ENCODE assay signal across 2 mouse cellular contexts in the genomic region with DNA sequence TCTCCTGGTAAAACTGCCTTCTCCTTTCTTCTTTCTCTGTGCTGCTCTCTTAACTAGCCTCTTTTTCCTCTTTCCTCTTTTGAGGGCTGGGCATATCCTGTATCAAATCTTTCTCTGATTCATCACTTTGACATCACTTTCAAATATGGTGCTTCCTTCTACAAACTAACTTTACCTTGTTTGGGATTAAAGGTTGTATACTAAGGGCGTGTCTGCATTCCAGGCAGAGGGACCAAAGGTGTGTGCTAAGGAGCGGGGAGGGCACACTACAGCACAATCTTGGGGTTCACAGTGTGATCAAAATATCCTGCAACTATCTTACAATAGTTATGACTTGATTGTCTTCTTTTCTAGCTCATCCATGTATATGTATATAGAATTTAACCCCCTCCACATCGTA.
TF ChIP-seq lines count a peak whose summit lies in the region.

No protein-coding gene starts in this region.

TF ChIP-seq in CH12.LX, 34 proteins besides CTCF, POLR2A, EP300 and RAD21 (continued from another document):
- no peak for TF ChIP-seq SIN3A (IDR thresholded peaks at IDR 0.05; ENCODE audit: low read length)
- TF ChIP-seq ZMIZ1 (IDR thresholded peaks at IDR 0.05; ENCODE audit: low read depth, low read length): no peak
- TF ChIP-seq USF1 (IDR thresholded peaks at IDR 0.05; ENCODE audit: low read depth, low read length): no peak

TF ChIP-seq in MEL, 35 proteins besides CTCF, POLR2A, EP300 and RAD21 (continued from another document):
- TF ChIP-seq BHLHE40 (IDR thresholded peaks at IDR 0.05; ENCODE audit: borderline replicate concordance, low read depth, low read length): no peak
- TF ChIP-seq MAZ (IDR thresholded peaks at IDR 0.05; ENCODE audit: low read depth, low read length): no peak
- no peak for TF ChIP-seq MYB (IDR thresholded peaks at IDR 0.05; ENCODE audit: low read depth, low read length)
- TF ChIP-seq UBTF (IDR thresholded peaks at IDR 0.05; ENCODE audit: borderline replicate concordance, insufficient read depth, low read depth, low read length): no peak
- no peak; the same call in 1 of the 2 replicates for TF ChIP-seq MXI1 (IDR thresholded peaks at IDR 0.05; ENCODE audit: low read depth, low read length)
- TF ChIP-seq NRF1 (IDR thresholded peaks at IDR 0.05; ENCODE audit: insufficient read depth, low read depth, low read length, poor library complexity, severe bottlenecking): no peak
- TF ChIP-seq NELFE (IDR thresholded peaks at IDR 0.05; ENCODE audit: low read depth, low read length): no peak
- no peak for TF ChIP-seq TAL1 (IDR thresholded peaks at IDR 0.05; ENCODE audit: low read length)
